8 mouse cellular contexts compared by ENCODE assay signal in genomic region chr12:111166681-111167289, GRCm38 (mm10). TPM values are rescaled to one million over a fixed set of nuclear protein-coding genes. Genes with fewer than 3 reads are reported as not detected.
DNase-seq lines count a peak whose midpoint lies in the region; ATAC-seq lines count a peak whose summit lies in the region.

No protein-coding gene starts in this region.

- peak; percentile 93 for DNase-seq in heart, adult 11 months
- no peak for DNase-seq in heart, postnatal 25 days (ENCODE audit: low spot score)
- DNase-seq in Muller cell, postnatal 12 days (ENCODE audit: inconsistent ontology term) = peak; percentile 52
- peak; percentile 42 for DNase-seq in embryo, embryonic 9.5 days (ENCODE audit: extremely low spot score)
- peak; percentile 33 for DNase-seq in heart, postnatal 4 days

- H3K4me3 ChIP-seq in limb, embryonic 15.5 days = peak overlapping the region; percentile 81
- H3K4me3 ChIP-seq in neural tube, embryonic 13.5 days = peak overlapping the region; percentile 81

- H3K27ac ChIP-seq in limb, embryonic 15.5 days = peak overlapping the region; percentile 85
- H3K27ac ChIP-seq in neural tube, embryonic 13.5 days (replicated peaks) = peak overlapping the region; percentile 86

- no peaks in the 10 kb centered on the region for H3K27me3 ChIP-seq in limb, embryonic 15.5 days
- H3K27me3 ChIP-seq in neural tube, embryonic 13.5 days = no peaks in the 10 kb centered on the region

- peaks cover 38% of the 10 kb centered on the region for H3K4me1 ChIP-seq in limb, embryonic 15.5 days
- H3K4me1 ChIP-seq in neural tube, embryonic 13.5 days (replicated peaks) = peaks cover 69% of the 10 kb centered on the region

- H3K4me2 ChIP-seq in limb, embryonic 15.5 days = peak overlapping the region; percentile 69
- H3K4me2 ChIP-seq in neural tube, embryonic 13.5 days = peak overlapping the region; percentile 87

- intact Hi-C loops in heart, postnatal 25 days (cut with DNase I) = no loop called here

- H3K36me3 ChIP-seq in limb, embryonic 15.5 days = 0 out of 2 replicates have a peak, but pooled peaks cover 4% of the 10 kb centered on the region
- H3K36me3 ChIP-seq in neural tube, embryonic 13.5 days = 0 out of 2 replicates have a peak, but pooled peaks cover 5% of the 10 kb centered on the region

- ATAC-seq in limb, embryonic 15.5 days (ENCODE audit: insufficient number of reproducible peaks, low FRiP score, low TSS enrichment, low read depth) = no peak
- peak; percentile 23 for ATAC-seq in neural tube, embryonic 13.5 days (ENCODE audit: low read depth)
- ATAC-seq in monocyte, adult 5-6 weeks (replicated peaks; ENCODE audit: insufficient number of reproducible peaks, low FRiP score, low TSS enrichment, poor library complexity, severe bottlenecking) = no peak

- peak overlapping the region; percentile 78 for H3K9ac ChIP-seq in limb, embryonic 15.5 days
- H3K9ac ChIP-seq in neural tube, embryonic 13.5 days = peak overlapping the region; percentile 90

- H3K9me3 ChIP-seq in limb, embryonic 15.5 days = no peaks in the 10 kb centered on the region
- H3K9me3 ChIP-seq in neural tube, embryonic 13.5 days = no peaks in the 10 kb centered on the region

- under 1% methylated on average over 46 of the region's 48 CpGs for WGBS in limb, embryonic 15.5 days
- WGBS in neural tube, embryonic 13.5 days = under 1% methylated on average over 48 of the region's 48 CpGs

RNA-seq across cellular contexts. Expression of gene Traf3, which starts 0.6 kb away (rescaled TPM):
- 10 to 100 TPM; 15.0 to 15.2 TPM for total RNA-seq in heart, postnatal 25 days (2021)
- total RNA-seq in heart, postnatal 4 days (2021) = 10 to 100 TPM; 16.8 to 17.3 TPM
- 9.0 and 11.5 TPM in 2 replicates for polyA plus RNA-seq in limb, embryonic 15.5 days (2015; fragmentation: Nextera tagmentation; extraction: Ambion mirVana)
- polyA plus RNA-seq in neural tube, embryonic 13.5 days (2015; fragmentation: Nextera tagmentation; extraction: Ambion mirVana) = 15.9 and 17.5 TPM in 2 replicates
- 40.4 to 58.6 TPM (median 41.0 TPM) in 3 replicates for total RNA-seq in monocyte, adult 5-6 weeks (2017)

RNA-seq across cellular contexts. Expression of gene 4930595D18Rik, which starts 17.5 kb away (rescaled TPM):
- total RNA-seq in heart, postnatal 25 days (2021) = not detected
- not detected for total RNA-seq in heart, postnatal 4 days (2021)
- polyA plus RNA-seq in limb, embryonic 15.5 days (2015; fragmentation: Nextera tagmentation; extraction: Ambion mirVana) = not detected in 2 replicates
- not detected in 2 replicates for polyA plus RNA-seq in neural tube, embryonic 13.5 days (2015; fragmentation: Nextera tagmentation; extraction: Ambion mirVana)
- total RNA-seq in monocyte, adult 5-6 weeks (2017) = 1.2 TPM in 1 of 3 replicates, not detected in the others
